Mouse (Mus musculus): ENCODE data around the gene Ptgs1.

The Ptgs1 gene

GRCm38 (mm10) chr2:36251156-36251555 is 20.9 kb downstream of the Ptgs1 start:
- Histone ChIP-seq H3K36me3 (ENCODE audit: control insufficient read depth, insufficient read depth, low read length, poor library complexity, severe bottlenecking) (no peaks in the 10 kb centered on the region), H3K27me3 (ENCODE audit: control insufficient read depth, insufficient read depth, low read length, poor library complexity, severe bottlenecking) (no peaks in the 10 kb centered on the region)
- no peak for DNase-seq (ENCODE audit: low read depth, low spot score)

- no peaks in the 10 kb centered on the region for H3K36me3 ChIP-seq (ENCODE audit: control insufficient read depth, insufficient read depth, low read length, poor library complexity, severe bottlenecking)
- no peak for DNase-seq (ENCODE audit: low read depth, low spot score)
- no peaks in the 10 kb centered on the region for H3K27me3 ChIP-seq (ENCODE audit: control insufficient read depth, insufficient read depth, low read length, poor library complexity, severe bottlenecking)
Observed at GRCm38 (mm10) chr2:36252505-36252904, 22.3 kb downstream of the Ptgs1 start.

GRCm38 (mm10) chr2:36254445-36254844 is 24.2 kb downstream of the Ptgs1 start:
- Histone ChIP-seq H3K36me3 (ENCODE audit: control insufficient read depth, insufficient read depth, low read length, poor library complexity, severe bottlenecking) (no peaks in the 10 kb centered on the region), H3K27me3 (ENCODE audit: control insufficient read depth, insufficient read depth, low read length, poor library complexity, severe bottlenecking) (no peaks in the 10 kb centered on the region)
- DNase-seq (ENCODE audit: low read depth, low spot score) = no peak

- no peak for DNase-seq (ENCODE audit: low read depth, low spot score)
- no peaks in the 10 kb centered on the region for H3K36me3 ChIP-seq (ENCODE audit: control insufficient read depth, insufficient read depth, low read length, poor library complexity, severe bottlenecking)
Observed at GRCm38 (mm10) chr2:36256931-36257330, 26.7 kb downstream of the Ptgs1 start.

GRCm38 (mm10) chr2:36259382-36259781 is 29.2 kb downstream of the Ptgs1 start:
- DNase-seq (ENCODE audit: low read depth, low spot score) = no peak
- Histone ChIP-seq H3K27me3 (ENCODE audit: control insufficient read depth, insufficient read depth, low read length, poor library complexity, severe bottlenecking) (no peaks in the 10 kb centered on the region), H3K36me3 (ENCODE audit: control insufficient read depth, insufficient read depth, low read length, poor library complexity, severe bottlenecking) (no peaks in the 10 kb centered on the region)

More at GRCm38 (mm10) chr2:36256931-36257330, 26.7 kb downstream of the Ptgs1 start:
- H3K27me3 ChIP-seq (ENCODE audit: control insufficient read depth, insufficient read depth, low read length, poor library complexity, severe bottlenecking) = no peaks in the 10 kb centered on the region

- no peaks in the 10 kb centered on the region for H3K36me3 ChIP-seq (ENCODE audit: control insufficient read depth, insufficient read depth, low read length, poor library complexity, severe bottlenecking)
- DNase-seq (ENCODE audit: low read depth, low spot score) = no peak
Observed at GRCm38 (mm10) chr2:36259798-36260540, 29.7 kb downstream of the Ptgs1 start.

GRCm38 (mm10) chr2:36262025-36262424 is 31.8 kb downstream of the Ptgs1 start:
- H3K36me3 ChIP-seq (ENCODE audit: control insufficient read depth, insufficient read depth, low read length, poor library complexity, severe bottlenecking) = no peaks in the 10 kb centered on the region
- no peaks in the 10 kb centered on the region for H3K27me3 ChIP-seq (ENCODE audit: control insufficient read depth, insufficient read depth, low read length, poor library complexity, severe bottlenecking)
- DNase-seq (ENCODE audit: low read depth, low spot score) = no peak

More at GRCm38 (mm10) chr2:36259798-36260540, 29.7 kb downstream of the Ptgs1 start:
- no peaks in the 10 kb centered on the region for H3K27me3 ChIP-seq (ENCODE audit: control insufficient read depth, insufficient read depth, low read length, poor library complexity, severe bottlenecking)

- Histone ChIP-seq H3K27me3 (ENCODE audit: control insufficient read depth, insufficient read depth, low read length, poor library complexity, severe bottlenecking) (no peaks in the 10 kb centered on the region), H3K36me3 (ENCODE audit: control insufficient read depth, insufficient read depth, low read length, poor library complexity, severe bottlenecking) (no peaks in the 10 kb centered on the region)
Observed at GRCm38 (mm10) chr2:36269458-36269857, 39.2 kb downstream of the Ptgs1 start.

GRCm38 (mm10) chr2:36270186-36270585 is 40.0 kb downstream of the Ptgs1 start:
- DNase-seq (ENCODE audit: low read depth, low spot score) = no peak
- Histone ChIP-seq H3K27me3 (ENCODE audit: control insufficient read depth, insufficient read depth, low read length, poor library complexity, severe bottlenecking) (no peaks in the 10 kb centered on the region), H3K36me3 (ENCODE audit: control insufficient read depth, insufficient read depth, low read length, poor library complexity, severe bottlenecking) (no peaks in the 10 kb centered on the region)

More at GRCm38 (mm10) chr2:36269458-36269857, 39.2 kb downstream of the Ptgs1 start:
- DNase-seq (ENCODE audit: low read depth, low spot score) = no peak

GRCm38 (mm10) chr2:36271085-36271484 is 40.9 kb downstream of the Ptgs1 start:
- Histone ChIP-seq H3K27me3 (ENCODE audit: control insufficient read depth, insufficient read depth, low read length, poor library complexity, severe bottlenecking) (no peaks in the 10 kb centered on the region), H3K36me3 (ENCODE audit: control insufficient read depth, insufficient read depth, low read length, poor library complexity, severe bottlenecking) (no peaks in the 10 kb centered on the region)
- no peak for DNase-seq (ENCODE audit: low read depth, low spot score)

- H3K27me3 ChIP-seq (ENCODE audit: control insufficient read depth, insufficient read depth, low read length, poor library complexity, severe bottlenecking) = no peaks in the 10 kb centered on the region; the same call in 1 of the 2 replicates
- DNase-seq (ENCODE audit: low read depth, low spot score) = no peak
- no peaks in the 10 kb centered on the region for H3K36me3 ChIP-seq (ENCODE audit: control insufficient read depth, insufficient read depth, low read length, poor library complexity, severe bottlenecking)
Observed at GRCm38 (mm10) chr2:36272288-36272950, 42.2 kb downstream of the Ptgs1 start.

GRCm38 (mm10) chr2:36276454-36276853 is 46.2 kb downstream of the Ptgs1 start:
- DNase-seq (ENCODE audit: low read depth, low spot score) = peak; percentile 52
- H3K36me3 ChIP-seq (ENCODE audit: control insufficient read depth, insufficient read depth, low read length, poor library complexity, severe bottlenecking) = no peaks in the 10 kb centered on the region
- no peaks in the 10 kb centered on the region; the same call in 1 of the 2 replicates for H3K27me3 ChIP-seq (ENCODE audit: control insufficient read depth, insufficient read depth, low read length, poor library complexity, severe bottlenecking)

GRCm38 (mm10) chr2:36278760-36279159 is 48.5 kb downstream of the Ptgs1 start:
- no peak for DNase-seq (ENCODE audit: low read depth, low spot score)
- H3K36me3 ChIP-seq (ENCODE audit: control insufficient read depth, insufficient read depth, low read length, poor library complexity, severe bottlenecking) = no peaks in the 10 kb centered on the region
- no peaks in the 10 kb centered on the region; the same call in 1 of the 2 replicates for H3K27me3 ChIP-seq (ENCODE audit: control insufficient read depth, insufficient read depth, low read length, poor library complexity, severe bottlenecking)

- Histone ChIP-seq H3K27me3 (ENCODE audit: control insufficient read depth, insufficient read depth, low read length, poor library complexity, severe bottlenecking) (no peaks in the 10 kb centered on the region; the same call in 1 of the 2 replicates), H3K36me3 (ENCODE audit: control insufficient read depth, insufficient read depth, low read length, poor library complexity, severe bottlenecking) (no peaks in the 10 kb centered on the region)
- no peak for DNase-seq (ENCODE audit: low read depth, low spot score)
Observed at GRCm38 (mm10) chr2:36281138-36281537, 50.9 kb downstream of the Ptgs1 start.

GRCm38 (mm10) chr2:36282301-36282700 is 52.1 kb downstream of the Ptgs1 start:
- no peaks in the 10 kb centered on the region for H3K27me3 ChIP-seq (ENCODE audit: control insufficient read depth, insufficient read depth, low read length, poor library complexity, severe bottlenecking)
- DNase-seq (ENCODE audit: low read depth, low spot score) = no peak

More at GRCm38 (mm10) chr2:36282301-36282700, 52.1 kb downstream of the Ptgs1 start:
- no peaks in the 10 kb centered on the region for H3K36me3 ChIP-seq (ENCODE audit: control insufficient read depth, insufficient read depth, low read length, poor library complexity, severe bottlenecking)

Data from splenic B cell, adult 2 months (primary cell).